Mouse (Mus musculus) kidney, embryonic 16.5 days (tissue): ENCODE measurements at regions not wholly inside any gene's neighbourhood (a gene's known extent, or its start where the extent isn't known, plus 50 kb on each side); places are given as distances from the start of the nearest gene placed in this dataset.
A peak's percentile ranks its signal among the peaks of the same experiment; 100 is the strongest.

Experiments used
- ATAC-seq: fragments of 200-750 bp; cut with Nextera tagmentation; 2 replicates; pipeline ENCODE4 v1.8.0; 2017; ENCODE audit warnings: moderate TSS enrichment; ENCODE audit not compliant: low FRiP score, low TSS enrichment
- H3K27ac ChIP-seq: fragments of 300-500 bp; sonication (generic); 2 replicates; pipeline ENCODE4 v1.5.1; 2014; ENCODE audit warnings: low read length
- H3K27me3 ChIP-seq: fragments of 300-500 bp; sonication (generic); 2 replicates; pipeline ENCODE4 v1.6.1; 2014; ENCODE audit warnings: low read length, control low read depth, mixed read lengths; ENCODE audit not compliant: insufficient read depth
- H3K36me3 ChIP-seq: fragments of 300-500 bp; sonication (generic); 2 replicates; pipeline ENCODE4 v1.6.1; 2014; ENCODE audit warnings: low read length, control low read depth, mixed read lengths; ENCODE audit not compliant: insufficient read depth
- H3K4me1 ChIP-seq: fragments of 300-500 bp; sonication (generic); 2 replicates; pipeline ENCODE4 v1.6.1; 2014; ENCODE audit warnings: low read length, control low read depth, mixed read lengths; ENCODE audit not compliant: insufficient read depth
- H3K4me2 ChIP-seq: fragments of 300-500 bp; sonication (generic); replicated peaks from 2 replicates; pipeline ENCODE4 v1.6.1; 2014; ENCODE audit warnings: low read depth, low read length
- H3K4me3 ChIP-seq: fragments of 300-500 bp; sonication (generic); 2 replicates; pipeline ENCODE4 v1.5.1; 2014; ENCODE audit warnings: mild to moderate bottlenecking, low read length
- H3K9ac ChIP-seq: fragments of 300-500 bp; sonication (generic); replicated peaks from 2 replicates; pipeline ENCODE4 v1.6.1; 2014; ENCODE audit warnings: low read length
- H3K9me3 ChIP-seq: fragments of 300-500 bp; sonication (generic); 2 replicates; pipeline ENCODE4 v1.6.1; 2016; ENCODE audit warnings: low read length, control low read depth
- WGBS: fragments of 180-500 bp; shearing (Covaris S2); extraction: QIAGEN DNeasy Blood & Tissue Kit; methylation state at CpG from one replicate; pipeline ENCODE4 v1.1.7; 2014; 5-methylcytosine and 5-hydroxymethylcytosine counted together

GRCm38 (mm10) chr4:35354046-35354445 lies 128.1 kb upstream of the C9orf72 start:
- 39% methylated on average over 14 of the region's 14 CpGs for WGBS
- Histone ChIP-seq H3K9me3 (no peaks in the 10 kb centered on the region), H3K4me1 (no peaks in the 10 kb centered on the region), H3K27ac (no peak overlapping the region), H3K4me3 (no peak overlapping the region), H3K4me2 (no peak overlapping the region), H3K27me3 (no peaks in the 10 kb centered on the region), H3K9ac (no peak overlapping the region), H3K36me3 (no peaks in the 10 kb centered on the region)
- ATAC-seq, result peak; percentile 89; the same call in 1 of the 2 replicates

- ATAC-seq, result no peak
- H3K27me3 ChIP-seq, result no peaks in the 10 kb centered on the region
- H3K9me3 ChIP-seq, result no peaks in the 10 kb centered on the region
- 57% methylated on average over 1 of the region's 1 CpGs for WGBS
- no peak overlapping the region for H3K4me3 ChIP-seq
- no peak overlapping the region for H3K4me2 ChIP-seq
- H3K9ac ChIP-seq, result no peak overlapping the region
- no peaks in the 10 kb centered on the region for H3K4me1 ChIP-seq
- H3K36me3 ChIP-seq, result no peaks in the 10 kb centered on the region
- no peak overlapping the region for H3K27ac ChIP-seq
Observed at GRCm38 (mm10) chr4:35352606-35353005, 126.6 kb upstream of the C9orf72 start.

- Histone ChIP-seq H3K4me1 (no peaks in the 10 kb centered on the region), H3K9me3 (no peaks in the 10 kb centered on the region), H3K27ac (no peak overlapping the region), H3K36me3 (no peaks in the 10 kb centered on the region), H3K27me3 (no peaks in the 10 kb centered on the region), H3K4me3 (no peak overlapping the region), H3K9ac (no peak overlapping the region), H3K4me2 (no peak overlapping the region)
- WGBS, result 58% methylated on average over 3 of the region's 3 CpGs
- ATAC-seq, result peak; percentile 57; the same call in 1 of the 2 replicates
Observed at GRCm38 (mm10) chr4:35350465-35350864, 124.5 kb upstream of the C9orf72 start.

- Histone ChIP-seq H3K27me3 (no peaks in the 10 kb centered on the region), H3K4me2 (no peak overlapping the region), H3K9ac (no peak overlapping the region), H3K36me3 (no peaks in the 10 kb centered on the region), H3K4me1 (no peaks in the 10 kb centered on the region), H3K27ac (no peak overlapping the region), H3K9me3 (no peaks in the 10 kb centered on the region; the same call in 1 of the 2 replicates), H3K4me3 (no peak overlapping the region)
- 86% methylated on average over 3 of the region's 3 CpGs for WGBS
- no peak for ATAC-seq
Observed at GRCm38 (mm10) chr4:35347609-35348008, 121.6 kb upstream of the C9orf72 start.

GRCm38 (mm10) chr4:35343751-35344150 lies 117.8 kb upstream of the C9orf72 start:
- H3K27ac ChIP-seq, result no peak overlapping the region
- H3K4me1 ChIP-seq, result no peaks in the 10 kb centered on the region
- no peak overlapping the region for H3K4me2 ChIP-seq
- H3K9me3 ChIP-seq, result peaks cover 6% of the 10 kb centered on the region
- 84% methylated on average over 1 of the region's 1 CpGs for WGBS
- no peak for ATAC-seq
- H3K4me3 ChIP-seq, result no peak overlapping the region
- H3K36me3 ChIP-seq, result no peaks in the 10 kb centered on the region
- H3K9ac ChIP-seq, result no peak overlapping the region
- no peaks in the 10 kb centered on the region for H3K27me3 ChIP-seq

- Histone ChIP-seq H3K9ac (no peak overlapping the region), H3K36me3 (no peaks in the 10 kb centered on the region), H3K9me3 (no peaks in the 10 kb centered on the region), H3K4me2 (no peak overlapping the region), H3K4me1 (no peaks in the 10 kb centered on the region), H3K27me3 (no peaks in the 10 kb centered on the region), H3K27ac (no peak overlapping the region), H3K4me3 (no peak overlapping the region)
- no peak for ATAC-seq
- 94% methylated on average over 1 of the region's 1 CpGs for WGBS
Observed at GRCm38 (mm10) chr4:35331161-35331560, 105.2 kb upstream of the C9orf72 start.

- Histone ChIP-seq H3K4me2 (no peak overlapping the region), H3K27me3 (no peaks in the 10 kb centered on the region), H3K4me1 (no peaks in the 10 kb centered on the region), H3K36me3 (no peaks in the 10 kb centered on the region), H3K27ac (no peak overlapping the region), H3K9me3 (no peaks in the 10 kb centered on the region), H3K4me3 (no peak overlapping the region), H3K9ac (no peak overlapping the region)
- ATAC-seq, result no peak
Observed at GRCm38 (mm10) chr4:35325300-35325699, 99.3 kb upstream of the C9orf72 start.

- no peak overlapping the region for H3K4me2 ChIP-seq
- no peak for ATAC-seq
- WGBS, result 86% methylated on average over 2 of the region's 2 CpGs
- H3K27me3 ChIP-seq, result no peaks in the 10 kb centered on the region
- H3K27ac ChIP-seq, result no peak overlapping the region
- H3K36me3 ChIP-seq, result no peaks in the 10 kb centered on the region
- H3K4me3 ChIP-seq, result no peak overlapping the region
- H3K9me3 ChIP-seq, result no peaks in the 10 kb centered on the region
- no peak overlapping the region for H3K9ac ChIP-seq
- H3K4me1 ChIP-seq, result no peaks in the 10 kb centered on the region
Observed at GRCm38 (mm10) chr4:35322432-35323173, 96.6 kb upstream of the C9orf72 start.

GRCm38 (mm10) chr4:35310396-35310977 lies 84.5 kb upstream of the C9orf72 start:
- Histone ChIP-seq H3K4me1 (no peaks in the 10 kb centered on the region), H3K4me3 (no peak overlapping the region), H3K9ac (no peak overlapping the region), H3K27me3 (no peaks in the 10 kb centered on the region), H3K4me2 (no peak overlapping the region), H3K27ac (no peak overlapping the region), H3K36me3 (no peaks in the 10 kb centered on the region), H3K9me3 (no peaks in the 10 kb centered on the region)
- ATAC-seq, result no peak
- WGBS, result 75% methylated on average over 5 of the region's 5 CpGs

GRCm38 (mm10) chr4:35308221-35308620 lies 82.2 kb upstream of the C9orf72 start:
- H3K4me2 ChIP-seq, result no peak overlapping the region
- no peak for ATAC-seq
- 69% methylated on average over 5 of the region's 5 CpGs for WGBS
- no peaks in the 10 kb centered on the region for H3K4me1 ChIP-seq
- H3K27ac ChIP-seq, result no peak overlapping the region
- no peaks in the 10 kb centered on the region for H3K9me3 ChIP-seq
- no peak overlapping the region for H3K9ac ChIP-seq
- no peaks in the 10 kb centered on the region for H3K27me3 ChIP-seq
- no peaks in the 10 kb centered on the region for H3K36me3 ChIP-seq
- no peak overlapping the region for H3K4me3 ChIP-seq
